Mouse (Mus musculus) forebrain, embryonic 14.5 days (tissue): Measurements from ENCODE around the gene Tmem185b. TPM values are rescaled to one million over a fixed set of nuclear protein-coding genes. Genes with fewer than 3 reads are reported as not detected.

ENCODE experiments used
- ATAC-seq: fragments of 200-750 bp; cut with Nextera tagmentation; 2 replicates; pipeline ENCODE4 v1.8.0; 2017; ENCODE audit warnings: mild to moderate bottlenecking, moderate library complexity
- DNase-seq: peaks from one replicate; pipeline ENCODE4 v3.0.0-alpha.2; 2015; ENCODE audit warnings: low spot score
- H3K27ac ChIP-seq: fragments of 300-500 bp; sonication (generic); 2 replicates; pipeline ENCODE4 v1.5.1; 2014; ENCODE audit warnings: low read depth, mild to moderate bottlenecking, control low read depth, low read length, moderate library complexity
- H3K27me3 ChIP-seq: fragments of 300-500 bp; sonication (generic); replicated peaks from 2 replicates; pipeline ENCODE4 v1.6.1; 2014; ENCODE audit warnings: low read length, control low read depth, mixed read lengths; ENCODE audit not compliant: control insufficient read depth, insufficient read depth
- H3K36me3 ChIP-seq: fragments of 300-500 bp; sonication (generic); 2 replicates; pipeline ENCODE4 v1.6.1; 2014; ENCODE audit warnings: low read length, control low read depth; ENCODE audit not compliant: control insufficient read depth, insufficient read depth
- H3K4me1 ChIP-seq: fragments of 300-500 bp; sonication (generic); 2 replicates; pipeline ENCODE4 v1.6.1; 2014; ENCODE audit warnings: antibody characterized with exemption, low read length, control low read depth; ENCODE audit not compliant: control insufficient read depth, insufficient read depth
- H3K4me2 ChIP-seq: fragments of 300-500 bp; sonication (generic); 2 replicates; pipeline ENCODE4 v1.6.1; 2014; ENCODE audit warnings: mild to moderate bottlenecking, control low read depth, low read length
- H3K4me3 ChIP-seq: fragments of 300-500 bp; sonication (generic); 2 replicates; pipeline ENCODE4 v1.5.1; 2014; ENCODE audit warnings: low read depth, low read length, control low read depth
- H3K9ac ChIP-seq: fragments of 300-500 bp; sonication (generic); 2 replicates; pipeline ENCODE4 v1.6.1; 2014; ENCODE audit warnings: mild to moderate bottlenecking, low read length, control low read depth, moderate library complexity
- H3K9me3 ChIP-seq: fragments of 300-500 bp; sonication (generic); replicated peaks from 2 replicates; pipeline ENCODE4 v1.6.1; 2016; ENCODE audit warnings: low read length, control low read depth, mixed read lengths; ENCODE audit not compliant: control insufficient read depth
- WGBS: fragments of 180-500 bp; shearing (Covaris S2); extraction: QIAGEN DNeasy Blood & Tissue Kit; methylation state at CpG from one replicate; pipeline ENCODE4 v1.1.7; 2014; 5-methylcytosine and 5-hydroxymethylcytosine counted together
- polyA plus RNA-seq: library from polyadenylated mRNA; unstranded; fragments of >200 nt; fragmentation: Nextera tagmentation; extraction: Ambion mirVana; gene quantifications from 2 replicates; pipeline ENCODE4 v1.2.1, GENCODE M21; 2014

Gene Tmem185b
- polyA plus RNA-seq, 1 experiment from 2014 or later, result 21.6 TPM

DNA sequence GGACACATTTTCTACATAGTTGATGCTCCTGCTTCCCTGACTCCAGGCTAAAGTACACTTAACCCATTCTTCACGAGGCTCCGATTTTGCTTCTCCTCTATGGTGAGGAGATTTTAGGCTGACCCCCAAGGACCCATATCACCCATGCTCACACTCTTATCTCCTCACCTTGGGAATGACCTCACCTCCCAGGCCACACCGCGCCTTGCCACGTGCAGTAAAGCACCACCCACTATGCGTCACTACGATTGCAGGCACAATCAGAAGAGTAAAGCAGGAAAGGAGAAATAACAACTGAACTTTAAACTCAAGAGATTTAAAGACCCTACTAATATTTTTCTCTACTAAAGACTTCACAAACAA is 23.3 kb downstream of the Tmem185b start:
- Histone ChIP-seq H3K9ac (no peak overlapping the region), H3K36me3 (peaks cover 35% of the 10 kb centered on the region; the same call in 1 of the 2 replicates), H3K4me2 (no peak overlapping the region), H3K27me3 (no peaks in the 10 kb centered on the region), H3K4me3 (no peak overlapping the region), H3K27ac (no peak overlapping the region), H3K4me1 (no peaks in the 10 kb centered on the region), H3K9me3 (no peaks in the 10 kb centered on the region)
- DNase-seq, result no peak
- 93% methylated on average over 7 of the region's 7 CpGs for WGBS
- ATAC-seq, result no peak

DNA sequence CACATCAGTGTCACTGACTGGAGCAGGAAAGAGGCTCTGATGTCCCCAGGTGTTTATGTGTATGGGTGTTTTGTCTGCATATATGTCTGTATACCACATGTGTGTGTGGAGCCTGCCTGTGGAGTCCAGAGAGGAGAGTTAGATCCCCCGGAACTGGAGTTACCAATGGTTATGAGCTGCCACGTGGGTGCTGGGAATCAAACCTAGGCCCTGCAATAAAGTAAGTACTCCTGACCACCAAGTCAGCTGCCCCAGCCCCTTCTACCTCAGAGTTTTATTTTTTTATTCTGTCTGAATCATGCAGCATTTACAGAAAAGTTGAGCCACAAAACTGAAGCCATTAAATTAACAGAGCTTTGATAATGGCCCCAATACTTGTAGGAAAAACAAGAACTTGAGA is 24.1 kb downstream of the Tmem185b start:
- Histone ChIP-seq H3K27me3 (no peaks in the 10 kb centered on the region), H3K9ac (no peak overlapping the region), H3K4me3 (no peak overlapping the region), H3K9me3 (no peaks in the 10 kb centered on the region), H3K36me3 (peaks cover 31% of the 10 kb centered on the region; the same call in 1 of the 2 replicates), H3K4me1 (no peaks in the 10 kb centered on the region), H3K4me2 (no peak overlapping the region), H3K27ac (no peak overlapping the region)
- WGBS, result 100% methylated on average over 2 of the region's 2 CpGs
- DNase-seq (no peak), ATAC-seq (no peak)

DNA sequence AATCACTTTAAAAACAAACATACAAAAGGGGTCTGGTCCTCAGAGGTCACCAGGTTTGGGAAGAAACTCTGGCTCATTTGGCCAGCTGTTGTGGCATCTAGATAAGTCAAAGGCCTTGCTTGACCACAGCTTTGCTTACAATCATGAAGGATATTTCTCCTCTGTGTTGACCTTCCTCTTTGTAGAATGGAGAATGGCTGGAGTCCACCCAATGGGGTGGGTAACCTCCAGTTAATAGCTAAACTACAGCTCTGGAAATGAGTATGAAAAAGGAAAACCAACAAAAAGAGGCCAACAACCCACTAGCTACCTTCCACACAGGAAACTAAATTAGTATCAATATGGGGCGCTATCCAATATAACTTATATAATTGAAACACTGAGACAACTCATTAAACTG is 25.7 kb downstream of the Tmem185b start:
- H3K9ac ChIP-seq, result no peak overlapping the region
- H3K4me1 ChIP-seq, result no peaks in the 10 kb centered on the region
- no peak overlapping the region for H3K4me3 ChIP-seq
- DNase-seq (no peak), ATAC-seq (no peak)
- H3K36me3 ChIP-seq, result peaks cover 25% of the 10 kb centered on the region; the same call in 1 of the 2 replicates
- H3K9me3 ChIP-seq, result no peaks in the 10 kb centered on the region
- no peaks in the 10 kb centered on the region for H3K27me3 ChIP-seq
- 100% methylated on average over 1 of the region's 1 CpGs for WGBS
- no peak overlapping the region for H3K27ac ChIP-seq
- H3K4me2 ChIP-seq, result no peak overlapping the region

DNA sequence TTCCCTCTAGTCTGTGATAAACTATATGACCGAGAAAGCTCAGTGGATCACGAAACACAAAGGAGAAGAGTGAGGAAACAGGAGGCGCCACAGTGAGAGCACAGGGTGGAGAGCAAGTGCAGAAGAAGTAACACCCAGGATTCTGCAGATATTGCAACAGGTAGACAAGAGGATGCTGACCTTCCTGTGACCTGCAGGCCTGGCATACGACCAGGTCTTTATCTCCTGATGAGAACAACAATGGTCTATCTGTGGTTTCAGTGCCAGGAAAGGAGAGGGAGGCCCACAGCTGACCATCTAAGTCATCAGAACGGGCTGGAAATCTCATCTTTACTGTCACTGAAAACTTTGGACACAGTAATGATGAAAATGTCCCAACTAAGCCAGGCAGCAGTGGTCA is 29.7 kb downstream of the Tmem185b start:
- H3K27me3 ChIP-seq, result no peaks in the 10 kb centered on the region
- no peaks in the 10 kb centered on the region for H3K9me3 ChIP-seq
- H3K36me3 ChIP-seq, result peaks cover 12% of the 10 kb centered on the region; the same call in 1 of the 2 replicates
- no peak overlapping the region for H3K27ac ChIP-seq
- no peak overlapping the region for H3K9ac ChIP-seq
- no peak for DNase-seq
- no peak for ATAC-seq
- H3K4me3 ChIP-seq, result no peak overlapping the region
- no peak overlapping the region for H3K4me2 ChIP-seq
- no peaks in the 10 kb centered on the region for H3K4me1 ChIP-seq
- 84% methylated on average over 5 of the region's 5 CpGs for whole genome bisulfite sequencing

DNA sequence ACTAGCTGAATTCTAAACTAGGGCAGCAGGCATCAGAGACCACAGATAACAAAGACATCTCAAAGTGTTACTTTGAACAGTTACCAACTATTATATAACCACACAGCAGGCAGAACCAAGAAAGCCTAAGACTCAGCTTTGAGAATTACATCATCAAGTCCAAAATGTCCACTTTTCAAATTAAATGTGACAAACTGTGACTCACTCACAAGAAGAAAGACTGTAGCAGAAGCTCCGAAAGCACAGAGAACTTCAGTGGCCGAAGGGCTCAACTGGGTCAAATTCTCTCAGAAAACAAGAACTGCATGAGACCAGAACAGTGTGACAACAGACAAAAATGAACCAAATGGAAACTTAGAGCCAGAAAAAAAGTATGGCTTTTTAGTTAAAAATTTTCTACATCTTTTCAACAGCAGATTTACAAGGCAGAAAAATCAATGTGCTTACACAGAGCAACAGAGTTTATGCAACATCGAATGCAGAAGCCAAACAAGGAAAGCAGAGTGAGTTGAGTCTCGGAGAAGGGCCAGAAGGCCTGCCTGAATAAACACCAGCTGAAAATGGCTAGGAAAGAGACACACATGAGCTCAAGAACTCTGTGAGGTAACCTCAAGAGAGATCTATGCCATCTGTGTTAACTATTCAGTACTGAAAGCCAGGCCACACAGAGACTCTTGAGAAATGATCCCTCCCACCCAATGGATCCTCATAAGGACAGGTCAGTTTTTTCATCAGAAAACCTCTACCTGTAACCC is 31.9 kb downstream of the Tmem185b start:
- Histone ChIP-seq H3K4me1 (no peaks in the 10 kb centered on the region), H3K9ac (no peak overlapping the region), H3K36me3 (peaks cover 6% of the 10 kb centered on the region; the same call in 1 of the 2 replicates), H3K4me3 (no peak overlapping the region), H3K27me3 (no peaks in the 10 kb centered on the region), H3K27ac (no peak overlapping the region), H3K4me2 (no peak overlapping the region), H3K9me3 (no peaks in the 10 kb centered on the region)
- DNase-seq, result no peak
- ATAC-seq, result no peak
- 91% methylated on average over 4 of the region's 4 CpGs for WGBS

DNA sequence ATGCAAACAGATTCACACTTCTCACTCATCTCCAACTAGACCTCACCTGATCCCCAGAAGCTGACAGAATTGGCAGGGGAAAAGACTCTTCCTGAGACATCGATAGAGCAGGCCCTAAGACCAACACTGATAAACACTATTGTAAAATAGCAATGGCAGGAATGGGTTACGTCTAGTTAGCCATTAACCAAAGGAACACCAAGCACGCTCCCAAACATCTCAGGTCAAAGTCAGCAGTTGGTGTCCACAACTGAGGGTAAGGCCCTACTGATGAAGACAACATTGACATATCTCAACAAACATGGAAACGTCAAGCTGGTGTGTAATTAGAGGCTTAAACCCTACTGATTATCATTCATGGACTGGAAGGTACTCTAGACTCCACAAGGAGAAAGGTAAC is 39.6 kb downstream of the Tmem185b start:
- WGBS, result 95% methylated on average over 4 of the region's 4 CpGs
- Histone ChIP-seq H3K27me3 (no peaks in the 10 kb centered on the region), H3K36me3 (peaks cover 15% of the 10 kb centered on the region; the same call in 1 of the 2 replicates), H3K9ac (no peak overlapping the region), H3K4me1 (no peaks in the 10 kb centered on the region), H3K4me3 (no peak overlapping the region), H3K4me2 (no peak overlapping the region), H3K9me3 (no peaks in the 10 kb centered on the region), H3K27ac (no peak overlapping the region)
- ATAC-seq (no peak), DNase-seq (no peak)

DNA sequence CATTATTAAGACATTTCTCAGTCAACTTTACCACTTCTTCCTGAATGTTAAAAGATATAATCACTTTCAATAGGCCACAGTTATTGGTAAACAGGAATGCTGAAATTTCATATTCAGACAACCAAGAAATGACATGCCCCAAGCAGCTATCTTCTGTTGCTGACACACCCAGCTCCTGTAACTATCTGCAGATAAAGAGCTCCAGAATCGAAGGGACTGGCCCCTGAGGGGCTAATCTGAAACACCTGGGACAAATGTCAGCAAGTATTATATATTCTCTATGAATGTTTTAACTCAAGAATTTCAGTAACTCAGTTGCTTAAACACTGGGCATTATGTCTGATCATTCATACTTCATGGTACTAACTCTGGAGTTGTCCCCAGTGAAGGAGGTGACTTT is 44.2 kb downstream of the Tmem185b start:
- DNase-seq (no peak), ATAC-seq (no peak)
- H3K36me3 ChIP-seq, result peaks cover 21% of the 10 kb centered on the region; the same call in 1 of the 2 replicates
- H3K27me3 ChIP-seq, result no peaks in the 10 kb centered on the region
- no peak overlapping the region for H3K4me2 ChIP-seq
- H3K4me3 ChIP-seq, result no peak overlapping the region
- no peak overlapping the region for H3K9ac ChIP-seq
- 89% methylated on average over 1 of the region's 1 CpGs for WGBS
- H3K27ac ChIP-seq, result no peak overlapping the region
- no peaks in the 10 kb centered on the region for H3K9me3 ChIP-seq
- H3K4me1 ChIP-seq, result no peaks in the 10 kb centered on the region

Other genes with a start within 250 kb of the Tmem185b start
- 3.9 and 4.2 TPM in 2 replicates for gene Inhbb, start 103.9 kb upstream of the Tmem185b start, polyA plus RNA-seq
- 41.6 and 43.7 TPM in 2 replicates for gene Ralb, start 21.4 kb upstream of the Tmem185b start, polyA plus RNA-seq
- gene Epb41l5, start 122.8 kb downstream of the Tmem185b start, polyA plus RNA-seq, result 16.8 and 17.9 TPM in 2 replicates